Mouse (Mus musculus) brain, embryonic 14.5 days (tissue): ENCODE measurements at regions not wholly inside any gene's neighbourhood (a gene's known extent, or its start where the extent isn't known, plus 50 kb on each side); places are given as distances from the start of the nearest gene placed in this dataset.

ENCODE experiments used
- DNase-seq: peaks from one replicate; pipeline ENCODE4 v3.0.0-alpha.2; 2011; ENCODE audit warnings: low read depth
- CTCF ChIP-seq: fragments of 200-500 bp; IDR thresholded peaks from 2 replicates; pipeline ENCODE4 v1.5.1; 2012; ENCODE audit warnings: inconsistent platforms, mild to moderate bottlenecking, moderate library complexity, borderline replicate concordance; ENCODE audit not compliant: insufficient read depth, insufficient read length; ENCODE audit errors: extremely low read depth
- POLR2A ChIP-seq: fragments of 200-500 bp; IDR thresholded peaks from 2 replicates; pipeline ENCODE4 v1.6.1; 2012; ENCODE audit warnings: mild to moderate bottlenecking, inconsistent platforms, borderline replicate concordance; ENCODE audit not compliant: poor library complexity, insufficient read depth, insufficient read length, severe bottlenecking; ENCODE audit errors: extremely low read depth

GRCm38 (mm10) chr9:32006350-32006749, 93.1 kb upstream of the Barx2 start:
- DNase-seq = peak; percentile 27
- no peak for TF ChIP-seq CTCF
- no peak for TF ChIP-seq POLR2A

DNA sequence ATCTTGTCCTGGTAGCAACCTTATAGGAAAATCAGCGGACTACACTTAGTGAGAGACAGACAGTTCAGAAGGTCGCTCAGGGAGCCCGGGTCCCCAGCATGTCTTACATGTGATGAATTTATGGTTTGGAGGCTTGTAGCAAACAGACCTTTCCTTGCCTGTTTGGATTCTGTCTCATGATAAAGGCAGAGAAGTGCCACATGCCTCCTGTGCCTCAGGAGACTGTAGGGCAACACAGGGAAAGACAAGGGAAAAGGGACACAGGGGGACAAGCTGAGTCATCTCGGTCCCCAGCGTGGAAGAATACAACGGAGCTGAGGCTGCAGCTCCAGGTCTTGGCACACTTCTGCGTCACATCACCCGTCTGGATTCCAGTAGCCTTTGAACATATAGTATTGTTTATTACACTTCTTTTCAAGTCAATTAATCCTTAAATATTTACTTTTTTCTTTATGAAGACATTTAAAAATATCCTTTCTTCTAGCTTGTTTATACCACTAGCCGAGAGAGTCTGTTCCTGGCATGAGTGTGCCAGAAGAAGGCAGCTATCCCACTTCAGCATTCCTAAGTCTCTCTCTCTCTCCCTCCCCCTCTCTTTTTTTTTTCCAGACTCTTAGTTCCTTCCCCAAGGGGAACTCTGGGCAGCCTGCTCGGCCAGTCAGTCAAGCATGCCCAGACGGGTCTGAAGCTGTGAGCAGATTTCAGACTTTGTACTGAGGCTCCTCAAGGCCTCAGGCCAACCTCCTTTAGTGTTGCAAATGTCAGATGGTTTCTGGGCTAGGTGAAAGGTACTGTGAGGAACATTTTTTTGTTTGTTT, 97.9 kb upstream of the Barx2 start:
- TF ChIP-seq CTCF (no peak), POLR2A (no peak)
- peak; percentile 53 for DNase-seq

GRCm38 (mm10) chr9:32016286-32016685, 99.7 kb upstream of the Arhgap32 start:
- DNase-seq = peak; percentile 79
- no peak for TF ChIP-seq POLR2A
- no peak for TF ChIP-seq CTCF

DNA sequence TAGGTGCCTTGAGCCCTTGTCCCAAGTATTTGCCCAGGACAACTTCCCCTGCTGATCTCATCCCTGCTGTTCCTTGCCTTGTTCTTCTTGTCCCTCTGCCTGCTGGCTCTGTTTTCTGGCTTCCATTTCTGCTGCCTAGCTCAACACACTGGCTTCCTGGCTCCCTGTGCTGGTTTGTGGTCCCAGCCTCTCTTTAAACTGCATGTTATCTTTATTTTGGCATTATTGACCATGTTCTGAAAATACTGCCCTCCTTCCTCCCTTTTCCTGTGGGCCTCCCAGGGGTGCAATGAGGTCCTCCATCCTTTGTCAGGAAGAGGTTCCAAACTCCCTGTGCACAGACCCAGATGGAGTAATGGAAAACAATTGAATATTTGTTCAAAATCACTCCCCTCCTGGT, 97.9 kb upstream of the Arhgap32 start:
- no peak for TF ChIP-seq POLR2A
- TF ChIP-seq CTCF = no peak
- peak; percentile 19 for DNase-seq

GRCm38 (mm10) chr9:32019786-32020185, 96.2 kb upstream of the Arhgap32 start:
- no peak for TF ChIP-seq CTCF
- TF ChIP-seq POLR2A = no peak
- DNase-seq = no peak

- peak; percentile 26 for DNase-seq
- TF ChIP-seq POLR2A (no peak), CTCF (no peak)
Measured at GRCm38 (mm10) chr9:32020942-32021731, 94.8 kb upstream of the Arhgap32 start.

DNA sequence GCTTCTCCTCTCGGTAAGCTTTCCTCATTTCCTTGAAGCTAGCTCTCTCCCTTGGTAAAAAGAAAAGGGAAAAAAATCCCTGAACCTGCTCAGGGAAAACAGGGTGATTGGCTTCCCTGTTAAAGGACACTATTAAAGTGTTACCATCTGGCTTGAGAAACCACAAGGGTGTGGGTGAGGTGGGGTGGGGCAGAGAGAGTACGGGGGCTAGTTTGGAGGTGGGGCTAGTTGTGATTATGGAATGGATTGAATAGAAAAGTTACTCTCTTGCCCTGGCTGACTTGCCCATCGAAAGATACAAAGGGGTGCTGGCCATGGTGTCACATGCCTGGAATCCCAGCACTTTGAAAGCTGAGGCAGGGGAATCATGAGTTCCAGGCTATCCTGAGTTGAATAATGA, 94.2 kb upstream of the Arhgap32 start:
- TF ChIP-seq POLR2A (no peak), CTCF (no peak)
- no peak for DNase-seq

DNA sequence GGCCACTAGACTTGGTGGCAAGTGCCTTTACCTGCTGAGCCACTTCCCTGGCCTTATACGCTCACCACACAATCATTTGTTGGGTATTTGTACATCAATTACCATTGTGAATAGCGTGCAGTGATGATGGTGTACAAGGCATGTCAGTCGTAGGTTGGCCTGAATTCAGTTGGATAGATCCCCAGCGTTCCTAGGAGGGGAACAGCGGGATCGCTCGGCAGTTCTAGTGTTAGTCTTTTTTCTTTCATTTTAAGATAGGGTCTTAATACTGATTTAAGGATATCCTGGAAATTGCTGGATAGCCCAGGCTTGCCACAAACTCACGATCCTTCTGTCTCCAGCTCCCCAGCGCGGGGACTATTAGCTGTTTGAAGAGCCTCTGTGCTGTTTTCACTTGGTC, 92.9 kb upstream of the Arhgap32 start:
- no peak for TF ChIP-seq POLR2A
- no peak for TF ChIP-seq CTCF
- DNase-seq = no peak

DNA sequence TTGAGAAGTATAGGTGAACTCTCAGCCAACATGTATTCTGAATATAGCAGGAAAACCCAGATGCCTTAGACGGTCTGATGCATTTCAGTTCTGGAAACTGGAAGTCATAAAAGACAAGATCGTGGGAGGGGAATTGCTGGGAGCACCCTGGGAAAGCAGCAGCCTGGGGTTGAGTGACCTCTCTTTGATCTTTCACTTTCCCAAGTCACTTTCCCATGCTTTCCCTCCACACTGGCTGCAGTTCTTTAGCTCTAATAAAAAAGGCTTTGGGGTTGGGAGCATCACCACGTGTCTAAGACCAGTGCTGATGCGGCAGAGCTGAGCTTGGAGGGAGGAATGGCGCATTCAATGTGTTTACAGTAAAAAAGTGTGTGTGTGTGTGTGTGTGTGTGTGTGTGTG, 91.2 kb upstream of the Arhgap32 start:
- DNase-seq = peak; percentile 17
- no peak for TF ChIP-seq CTCF
- no peak for TF ChIP-seq POLR2A

DNA sequence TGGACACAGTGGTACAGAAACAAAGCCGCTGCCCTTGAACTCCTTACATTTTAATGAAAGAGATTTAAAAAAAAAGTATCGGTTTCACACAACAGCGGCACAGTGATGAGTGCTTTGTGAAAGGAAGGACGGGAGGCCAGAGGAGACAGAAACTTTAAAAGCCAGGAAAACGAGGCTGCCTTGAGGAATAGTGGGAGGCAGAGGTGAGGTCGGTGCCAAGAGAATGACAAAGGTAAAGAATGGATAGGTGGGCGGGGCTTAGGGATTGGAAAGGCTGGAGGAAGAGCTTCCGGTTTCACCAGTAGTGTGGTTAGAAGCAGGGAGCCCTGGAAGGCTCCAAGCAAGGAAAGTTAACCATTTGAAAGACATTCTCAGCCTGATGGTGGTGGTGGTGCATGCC, 88.0 kb upstream of the Arhgap32 start:
- no peak for TF ChIP-seq CTCF
- TF ChIP-seq POLR2A = no peak
- DNase-seq = no peak

- DNase-seq = no peak
- TF ChIP-seq POLR2A (no peak), CTCF (no peak)
Measured at GRCm38 (mm10) chr9:32029001-32029400, 86.9 kb upstream of the Arhgap32 start.
